Mouse (Mus musculus) cortical plate, adult 2 months (tissue): ENCODE results near the gene Gpr37l1.

Experiments
- CTCF ChIP-seq: fragments of 200-500 bp; IDR thresholded peaks from 2 replicates; pipeline ENCODE4 v1.5.1; 2011; ENCODE audit warnings: mild to moderate bottlenecking, control low read depth, low read length; ENCODE audit not compliant: insufficient read depth; ENCODE audit errors: extremely low read depth
- POLR2A ChIP-seq: fragments of 200-500 bp; IDR thresholded peaks from 2 replicates; pipeline ENCODE4 v1.6.1; 2011; ENCODE audit warnings: mild to moderate bottlenecking, low read length, control low read depth; ENCODE audit not compliant: insufficient read depth; ENCODE audit errors: extremely low read depth

GRCm38 (mm10) chr1:135143940-135144339, 23.5 kb downstream of the Gpr37l1 start:
- TF ChIP-seq POLR2A (no peak), CTCF (no peak)
